Mouse (Mus musculus): ENCODE data around the gene Hist1h1d. TPM values are rescaled to one million over a fixed set of nuclear protein-coding genes. Genes with fewer than 3 reads are reported as not detected.
A peak's percentile ranks its signal among the peaks of the same experiment; 100 is the strongest.

Hist1h1d gene
- polyA plus RNA-seq, 1 experiment: 0.12 TPM

GRCm38 (mm10) chr13:23576351-23576881 is 23.4 kb downstream of the Hist1h1d start:
- DNase-seq: no peak
- no peaks in the 10 kb centered on the region for H3K4me1 ChIP-seq (ENCODE audit: control insufficient read depth, insufficient read depth, low read length)
- TF ChIP-seq POLR2A (IDR thresholded peaks at IDR 0.05; ENCODE audit: borderline replicate concordance, extremely low read depth, low read depth, low read length) (no peak), CTCF (IDR thresholded peaks at IDR 0.05; ENCODE audit: insufficient read depth, low read length) (no peak)
- H3K4me3 ChIP-seq (replicated peaks; ENCODE audit: extremely low read depth, low read depth, low read length): no peak overlapping the region
- whole genome bisulfite sequencing: 43% methylated on average over 7 of the region's 7 CpGs

GRCm38 (mm10) chr13:23576906-23577639 is 24.0 kb downstream of the Hist1h1d start:
- TF ChIP-seq CTCF (IDR thresholded peaks at IDR 0.05; ENCODE audit: insufficient read depth, low read length): no peak
- TF ChIP-seq POLR2A (IDR thresholded peaks at IDR 0.05; ENCODE audit: borderline replicate concordance, extremely low read depth, low read depth, low read length): no peak
- 52% methylated on average over 6 of the region's 6 CpGs for WGBS
- Histone ChIP-seq H3K4me1 (ENCODE audit: control insufficient read depth, insufficient read depth, low read length) (no peaks in the 10 kb centered on the region), H3K4me3 (replicated peaks; ENCODE audit: extremely low read depth, low read depth, low read length) (no peak overlapping the region)
- no peak for DNase-seq

- no peak for DNase-seq
- no peaks in the 10 kb centered on the region for H3K4me1 ChIP-seq (ENCODE audit: control insufficient read depth, insufficient read depth, low read length)
- no peak for TF ChIP-seq CTCF (IDR thresholded peaks at IDR 0.05; ENCODE audit: insufficient read depth, low read length)
- no peak for TF ChIP-seq POLR2A (IDR thresholded peaks at IDR 0.05; ENCODE audit: borderline replicate concordance, extremely low read depth, low read depth, low read length)
- WGBS: 89% methylated on average over 1 of the region's 1 CpGs
- H3K4me3 ChIP-seq (replicated peaks; ENCODE audit: extremely low read depth, low read depth, low read length): no peak overlapping the region
Observed at GRCm38 (mm10) chr13:23577835-23578234, 24.8 kb downstream of the Hist1h1d start.

GRCm38 (mm10) chr13:23581408-23582218 is 28.6 kb downstream of the Hist1h1d start, which contains the start of gene Hist1h4d:
TSS of gene Hist1h4d (plus strand) at chr13:23581598.
- H3K4me3 ChIP-seq (replicated peaks; ENCODE audit: extremely low read depth, low read depth, low read length): peak within 1 kb of the TSS; percentile 73

GRCm38 (mm10) chr13:23582219-23583056 is 29.4 kb downstream of the Hist1h1d start:
- H3K4me1 ChIP-seq (ENCODE audit: control insufficient read depth, insufficient read depth, low read length): peaks cover 2% of the 10 kb centered on the region; the same call in 1 of the 2 replicates

More at GRCm38 (mm10) chr13:23581408-23582218, 28.6 kb downstream of the Hist1h1d start, which contains the start of gene Hist1h4d:
- H3K4me1 ChIP-seq (ENCODE audit: control insufficient read depth, insufficient read depth, low read length): peaks cover 2% of the 10 kb centered on the region; the same call in 1 of the 2 replicates
- TF ChIP-seq CTCF (IDR thresholded peaks at IDR 0.05; ENCODE audit: insufficient read depth, low read length) (no peak), POLR2A (IDR thresholded peaks at IDR 0.05; ENCODE audit: borderline replicate concordance, extremely low read depth, low read depth, low read length) (peak; percentile 100)
- under 1% methylated on average over 43 of the region's 43 CpGs for WGBS
- DNase-seq: peak; percentile 96

GRCm38 (mm10) chr13:23583387-23584068 is 30.5 kb downstream of the Hist1h1d start:
- Histone ChIP-seq H3K4me3 (replicated peaks; ENCODE audit: extremely low read depth, low read depth, low read length) (no peak overlapping the region), H3K4me1 (ENCODE audit: control insufficient read depth, insufficient read depth, low read length) (peaks cover 2% of the 10 kb centered on the region; the same call in 1 of the 2 replicates)
- no peak for DNase-seq
- TF ChIP-seq CTCF (IDR thresholded peaks at IDR 0.05; ENCODE audit: insufficient read depth, low read length) (no peak), POLR2A (IDR thresholded peaks at IDR 0.05; ENCODE audit: borderline replicate concordance, extremely low read depth, low read depth, low read length) (no peak)

More at GRCm38 (mm10) chr13:23582219-23583056, 29.4 kb downstream of the Hist1h1d start:
- peak overlapping the region; percentile 73 for H3K4me3 ChIP-seq (replicated peaks; ENCODE audit: extremely low read depth, low read depth, low read length)
- TF ChIP-seq CTCF (IDR thresholded peaks at IDR 0.05; ENCODE audit: insufficient read depth, low read length): no peak
- no peak for TF ChIP-seq POLR2A (IDR thresholded peaks at IDR 0.05; ENCODE audit: borderline replicate concordance, extremely low read depth, low read depth, low read length)
- DNase-seq: no peak
- 21% methylated on average over 6 of the region's 6 CpGs for WGBS

GRCm38 (mm10) chr13:23584331-23584730 is 31.3 kb downstream of the Hist1h1d start:
- no peak for TF ChIP-seq POLR2A (IDR thresholded peaks at IDR 0.05; ENCODE audit: borderline replicate concordance, extremely low read depth, low read depth, low read length)
- no peak for TF ChIP-seq CTCF (IDR thresholded peaks at IDR 0.05; ENCODE audit: insufficient read depth, low read length)
- peak; percentile 15 for DNase-seq
- Histone ChIP-seq H3K4me3 (replicated peaks; ENCODE audit: extremely low read depth, low read depth, low read length) (peak overlapping the region; percentile 11), H3K4me1 (ENCODE audit: control insufficient read depth, insufficient read depth, low read length) (peaks cover 2% of the 10 kb centered on the region; the same call in 1 of the 2 replicates)

- Histone ChIP-seq H3K4me3 (replicated peaks; ENCODE audit: extremely low read depth, low read depth, low read length) (peak overlapping the region; percentile 91), H3K4me1 (ENCODE audit: control insufficient read depth, insufficient read depth, low read length) (peaks cover 2% of the 10 kb centered on the region; the same call in 1 of the 2 replicates)
- under 1% methylated on average over 21 of the region's 21 CpGs for WGBS
- peak; percentile 78 for DNase-seq
- TF ChIP-seq CTCF (IDR thresholded peaks at IDR 0.05; ENCODE audit: insufficient read depth, low read length) (no peak), POLR2A (IDR thresholded peaks at IDR 0.05; ENCODE audit: borderline replicate concordance, extremely low read depth, low read depth, low read length) (peak; percentile 59; the same call in 1 of the 2 replicates)
Observed at GRCm38 (mm10) chr13:23585029-23585441, 32.0 kb downstream of the Hist1h1d start.

All from lung, adult 2 months (tissue).